Mouse (Mus musculus) thymus, postnatal 25 days (tissue): ENCODE data around the gene Mecom.
A peak's percentile ranks its signal among the peaks of the same experiment; 100 is the strongest.

Experiments
- DNase-seq: peaks from one replicate; pipeline ENCODE4 v3.0.0; 2022

Mecom gene

DNA sequence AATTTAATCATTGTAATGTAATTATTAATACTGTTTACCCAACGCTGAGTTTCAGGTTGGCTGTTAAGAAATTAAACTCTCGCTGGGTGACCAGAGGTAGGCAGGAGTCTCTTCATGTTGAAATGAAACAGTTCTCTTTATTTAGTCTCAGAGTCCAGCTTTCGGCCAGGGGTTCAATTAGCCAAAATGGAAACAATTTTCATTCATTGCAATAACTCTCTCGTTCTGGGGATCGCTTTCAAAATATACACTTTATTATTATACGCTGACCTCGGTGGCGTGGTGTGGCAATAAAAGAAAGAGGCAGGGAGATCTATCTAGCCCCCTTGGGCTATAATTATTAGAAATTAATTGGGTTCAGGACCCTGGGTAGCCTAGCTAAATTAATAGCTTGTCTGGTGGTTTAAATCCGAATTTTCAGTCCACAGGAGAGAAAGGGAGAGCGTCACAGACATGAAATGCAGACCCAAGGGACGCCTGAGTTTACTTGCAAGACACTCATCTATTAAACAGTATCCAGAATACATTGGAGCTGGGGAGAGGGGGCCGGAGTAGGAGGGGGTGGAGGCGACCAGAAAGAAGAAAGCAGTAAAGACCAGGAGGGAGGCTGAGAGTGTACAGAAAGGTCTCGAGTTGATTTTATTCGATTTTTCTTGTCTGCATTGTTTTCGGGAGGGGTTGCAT is 34.4 kb downstream of the Mecom start:
- no peak for DNase-seq

DNA sequence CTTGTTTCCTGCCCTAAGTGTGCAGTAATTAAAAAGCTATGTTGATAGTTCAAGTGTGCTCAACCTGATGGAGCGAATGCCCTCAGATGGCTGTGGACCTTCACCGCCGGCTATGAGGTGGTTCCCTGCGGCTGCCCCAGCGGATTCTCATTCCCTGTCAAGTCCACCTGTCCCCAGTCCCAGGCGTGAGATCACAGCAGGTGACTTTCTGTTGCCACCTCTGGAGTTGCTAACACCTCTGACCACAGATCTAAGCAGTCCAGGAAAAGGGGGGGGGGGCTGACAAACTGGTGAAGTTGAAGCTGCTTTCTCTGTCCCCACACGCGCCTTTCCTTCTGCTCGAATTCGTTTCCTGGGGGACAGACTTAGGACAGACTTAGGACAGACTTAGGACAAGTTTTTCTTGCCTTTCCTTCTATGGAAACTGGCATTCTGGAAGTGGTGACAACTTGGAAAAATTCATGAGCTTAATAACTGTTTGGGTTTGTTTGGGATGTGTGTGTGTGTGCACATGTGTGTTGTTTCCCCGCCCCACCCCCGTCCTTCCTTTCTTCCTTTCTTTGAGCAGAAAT is 35.3 kb downstream of the Mecom start:
- no peak for DNase-seq

DNA sequence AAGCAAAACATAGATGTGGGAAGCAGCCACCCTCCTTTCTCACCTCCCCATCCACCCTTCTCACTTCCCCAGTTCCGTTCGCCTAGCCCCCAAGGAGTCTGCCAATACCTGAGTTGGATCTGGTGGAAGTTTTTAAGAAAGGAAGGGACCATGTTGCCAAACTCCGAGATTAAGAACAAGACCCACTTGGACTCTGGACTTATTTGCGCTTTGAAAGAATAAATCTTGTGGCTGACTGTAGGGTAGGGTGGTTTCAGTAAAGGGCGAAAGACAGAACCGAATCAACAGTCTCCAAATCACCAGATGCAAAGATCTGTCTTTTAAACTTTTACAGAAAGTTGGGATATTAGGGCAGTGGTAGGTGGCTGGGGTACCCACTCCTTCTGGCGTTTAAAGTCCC is 36.0 kb downstream of the Mecom start:
- DNase-seq = no peak

DNA sequence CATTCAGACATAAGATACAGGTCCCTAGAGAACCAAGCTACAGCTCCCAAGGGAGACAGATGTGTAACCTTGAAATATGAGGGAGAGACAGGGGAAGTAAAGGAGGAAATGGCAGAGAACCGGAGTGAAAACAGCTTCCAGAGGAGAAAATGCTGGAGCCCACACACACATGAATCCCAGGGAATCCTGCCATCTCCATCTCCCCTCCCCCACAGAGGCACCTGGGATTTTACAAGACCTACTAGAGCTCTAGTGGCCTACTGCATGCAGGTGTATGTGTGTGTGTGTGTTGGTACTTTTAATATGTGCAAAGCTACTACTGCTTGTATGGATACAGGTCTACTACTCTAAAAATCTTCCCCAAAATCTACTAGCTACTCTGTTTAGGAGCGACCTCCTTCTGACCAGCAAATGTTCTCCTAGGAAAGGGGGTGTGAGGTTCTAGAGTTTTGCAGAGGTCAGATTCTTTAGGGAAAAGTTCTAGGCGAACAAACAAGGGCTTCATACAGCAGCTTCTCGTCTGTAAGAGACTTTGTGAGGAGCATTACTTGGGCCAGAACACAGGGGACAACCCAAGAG is 36.7 kb downstream of the Mecom start:
- no peak for DNase-seq

DNA sequence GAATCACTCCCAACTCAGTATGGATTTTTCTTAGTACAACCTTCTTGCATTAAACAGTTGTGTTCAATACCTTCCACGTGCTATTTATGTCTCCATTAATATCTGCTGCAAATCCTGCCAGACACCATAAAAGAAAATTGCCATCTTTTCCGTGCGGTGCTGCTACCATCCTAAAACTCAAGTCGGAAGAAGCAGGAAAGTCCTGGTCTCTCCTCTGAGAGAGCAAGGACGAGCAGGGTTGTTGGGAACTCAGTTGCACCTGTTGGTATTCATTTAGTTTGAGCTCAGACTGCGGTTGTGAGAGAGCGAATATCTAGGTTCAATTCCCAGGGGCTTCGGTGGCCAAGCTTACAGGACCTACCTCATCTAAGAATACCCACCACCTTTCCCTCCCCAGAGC is 37.2 kb downstream of the Mecom start:
- no peak for DNase-seq

DNA sequence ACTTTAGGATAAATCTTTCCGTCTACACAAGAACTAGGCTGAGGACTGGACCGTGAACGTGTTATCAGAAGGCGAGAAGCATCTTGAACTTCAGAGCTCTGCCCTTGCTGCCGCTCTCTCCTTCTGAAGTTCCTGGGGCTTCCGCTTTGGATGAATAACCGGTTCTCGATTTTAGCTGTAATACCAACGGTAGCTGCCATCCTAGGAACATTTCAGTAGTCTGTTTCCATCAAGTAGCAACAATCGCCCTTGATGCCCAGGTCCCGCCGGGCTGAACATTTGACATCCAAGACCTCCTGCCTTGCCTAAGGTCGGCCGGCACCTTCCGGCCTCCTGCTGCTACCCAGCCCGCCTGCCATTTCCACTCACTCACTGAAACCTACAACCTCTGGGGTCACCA is 37.7 kb downstream of the Mecom start:
- no peak for DNase-seq

DNA sequence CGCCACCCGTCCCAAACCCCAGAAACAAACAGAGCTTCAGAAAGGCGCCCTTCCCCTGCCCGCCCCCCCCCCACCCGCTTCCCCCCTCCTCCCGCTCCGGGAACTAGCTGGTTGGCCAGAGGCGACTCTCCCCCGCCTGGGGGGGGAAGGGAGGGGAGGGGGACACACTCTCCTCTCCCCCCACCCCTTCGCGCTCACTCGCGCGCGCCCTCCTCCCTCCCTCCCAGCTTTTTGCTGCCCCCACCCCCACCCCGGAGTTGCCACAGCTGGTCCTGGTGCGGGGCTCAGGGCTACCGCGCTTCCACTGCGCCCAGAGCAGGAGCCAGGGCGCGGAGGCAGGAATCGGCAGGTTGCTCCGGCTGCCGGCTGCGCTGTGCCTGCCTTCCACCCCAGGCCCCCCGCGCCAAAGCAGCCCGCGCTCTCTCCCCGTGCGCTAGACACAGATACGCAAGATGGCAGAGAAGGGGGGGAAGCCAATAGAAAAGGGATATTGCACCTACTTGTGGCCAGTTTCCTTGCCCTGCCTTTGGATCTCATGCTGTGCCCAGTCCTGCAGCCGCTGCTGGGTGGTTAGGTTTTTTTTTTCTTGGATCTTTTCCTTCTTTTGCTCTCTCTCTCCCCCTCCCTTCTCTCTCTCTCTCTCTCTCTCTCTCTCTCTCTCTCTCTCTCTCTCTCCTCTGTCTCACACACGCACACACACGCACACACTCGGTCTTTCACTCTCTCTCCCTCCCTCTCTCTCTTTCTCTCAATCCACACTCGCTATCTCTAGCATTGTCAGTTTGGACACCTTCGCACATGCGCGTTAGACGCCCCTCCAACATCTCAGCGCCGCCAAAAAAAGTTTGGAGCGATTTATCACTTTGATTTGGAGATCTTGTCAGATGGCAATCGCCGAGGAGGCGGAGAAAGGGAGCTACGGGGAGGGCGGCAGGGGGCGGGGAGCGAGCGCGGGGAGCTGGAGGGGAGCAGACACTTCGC is 38.6 kb downstream of the Mecom start:
- no peak for DNase-seq

DNA sequence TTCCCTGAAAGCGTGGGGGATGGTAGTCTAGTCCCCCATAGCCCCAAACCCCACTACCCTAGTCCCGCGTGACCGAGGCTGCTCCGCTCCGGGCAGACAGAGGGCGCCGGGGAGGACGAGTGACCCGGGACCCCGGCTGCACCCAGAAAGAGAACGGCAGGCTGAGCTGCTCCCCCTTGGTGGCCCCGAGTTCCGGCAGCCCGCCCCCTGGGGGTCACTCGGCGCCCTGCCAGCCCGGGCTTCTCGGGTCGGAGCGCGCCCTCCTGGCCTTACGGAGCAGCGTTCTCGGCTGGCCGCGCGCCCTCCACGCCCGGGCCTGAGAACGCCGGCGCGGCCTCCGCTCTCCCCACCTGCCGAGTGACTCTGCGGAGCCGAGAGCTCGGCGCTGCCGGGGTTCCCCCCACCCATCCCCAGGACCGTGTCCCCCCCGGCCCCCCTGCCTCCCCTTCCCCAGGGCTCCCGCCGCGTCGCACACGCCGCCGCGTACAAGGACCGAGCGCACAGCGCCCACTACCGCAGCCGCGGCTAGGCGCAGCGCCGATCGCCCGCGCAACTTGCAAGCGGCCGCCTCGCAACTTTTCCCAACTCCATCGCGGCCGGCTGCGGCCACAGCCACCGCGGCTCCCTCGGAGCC is 39.4 kb downstream of the Mecom start:
- peak; percentile 69 for DNase-seq

DNA sequence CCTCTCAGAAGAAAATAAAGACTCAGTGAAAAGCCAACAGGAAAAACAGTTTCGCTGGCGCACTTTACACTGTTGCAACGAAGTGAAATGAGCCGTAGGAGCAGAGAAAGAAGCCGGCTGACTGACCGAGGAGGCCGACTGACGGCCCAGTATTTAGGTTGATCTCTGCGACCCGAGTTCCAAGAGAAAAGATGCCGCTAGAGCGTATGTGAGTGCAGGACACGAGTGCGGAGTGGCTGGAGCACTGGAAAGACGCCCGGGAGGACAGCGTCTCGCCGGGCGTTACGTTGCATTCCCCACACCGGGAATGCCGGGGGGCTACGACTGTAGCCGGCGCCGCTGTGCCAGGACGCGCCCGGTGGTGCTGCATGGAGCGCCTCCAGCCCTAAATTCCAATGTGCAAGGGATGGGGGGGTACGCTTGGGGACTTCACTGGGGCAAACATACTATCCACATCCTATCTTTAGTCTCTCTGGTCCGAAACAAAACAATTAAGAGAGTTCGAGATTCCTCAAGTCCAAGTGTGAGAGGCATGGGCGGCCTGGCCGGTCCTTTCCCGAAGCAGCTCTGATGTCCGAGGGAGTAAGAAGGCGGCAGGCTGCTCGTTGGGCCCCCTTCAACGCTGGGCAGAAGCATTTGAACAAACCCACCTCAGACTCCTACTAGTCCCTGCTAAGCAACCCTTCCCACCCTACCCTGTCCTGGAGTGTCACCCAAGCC is 40.1 kb downstream of the Mecom start:
- DNase-seq = no peak

DNA sequence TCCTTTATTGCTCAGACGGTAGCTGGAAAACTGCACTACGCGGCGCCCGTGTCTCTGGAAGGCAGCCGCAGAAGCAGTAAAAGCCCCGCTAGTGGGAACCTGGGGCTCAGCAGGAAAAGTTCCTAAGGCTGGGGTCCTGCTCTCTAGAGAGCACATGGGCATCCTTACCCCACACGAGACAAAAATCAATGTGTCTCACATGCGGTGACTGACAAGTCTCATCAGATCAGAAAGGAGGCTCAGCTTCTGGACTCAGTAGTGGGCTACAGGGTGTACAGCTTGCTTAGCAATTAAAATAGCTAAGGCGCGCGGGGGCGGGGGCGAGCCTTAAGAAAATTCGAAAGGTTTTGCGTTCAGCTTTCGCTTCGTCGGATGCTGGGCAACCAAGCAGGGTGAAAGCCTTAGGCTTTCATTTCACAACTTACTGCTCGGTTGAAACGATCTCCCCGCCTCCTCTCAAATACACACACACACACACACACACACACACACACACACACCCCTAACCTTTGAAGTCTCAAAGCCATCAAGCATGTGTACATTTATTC is 40.7 kb downstream of the Mecom start:
- peak; percentile 9 for DNase-seq

DNA sequence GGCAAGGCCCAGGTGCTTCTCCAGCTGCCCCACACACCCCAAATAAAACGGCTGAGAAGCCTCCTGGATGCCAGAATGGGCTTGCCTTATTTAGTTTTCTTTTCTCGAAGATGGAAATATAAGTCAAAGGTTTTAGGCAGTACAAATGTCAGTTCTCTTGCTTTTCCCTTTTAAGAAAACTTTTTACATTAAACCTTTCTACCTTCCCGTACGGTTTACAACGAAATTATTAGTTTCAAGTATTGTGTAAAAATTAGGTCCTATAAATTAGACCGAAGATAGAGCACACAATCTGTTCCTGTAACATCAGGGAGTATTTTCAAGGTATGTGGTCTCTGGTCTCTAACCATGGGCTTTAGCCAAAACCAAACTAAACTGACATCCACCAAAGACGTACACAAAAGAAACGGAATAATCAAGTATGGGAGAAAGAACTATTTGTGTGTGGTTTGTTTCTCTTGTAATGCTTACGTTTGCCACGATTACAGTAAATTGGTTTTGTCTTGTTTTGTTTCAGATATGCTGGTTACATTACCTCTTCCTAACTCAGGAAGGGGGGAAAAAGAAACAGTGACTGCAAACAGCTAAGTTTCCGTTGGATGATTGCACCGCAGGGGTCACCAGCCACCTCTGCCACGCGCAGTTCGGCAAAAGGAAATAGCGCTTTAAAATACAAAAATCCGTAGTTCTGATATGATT is 41.3 kb downstream of the Mecom start:
- DNase-seq = no peak

DNA sequence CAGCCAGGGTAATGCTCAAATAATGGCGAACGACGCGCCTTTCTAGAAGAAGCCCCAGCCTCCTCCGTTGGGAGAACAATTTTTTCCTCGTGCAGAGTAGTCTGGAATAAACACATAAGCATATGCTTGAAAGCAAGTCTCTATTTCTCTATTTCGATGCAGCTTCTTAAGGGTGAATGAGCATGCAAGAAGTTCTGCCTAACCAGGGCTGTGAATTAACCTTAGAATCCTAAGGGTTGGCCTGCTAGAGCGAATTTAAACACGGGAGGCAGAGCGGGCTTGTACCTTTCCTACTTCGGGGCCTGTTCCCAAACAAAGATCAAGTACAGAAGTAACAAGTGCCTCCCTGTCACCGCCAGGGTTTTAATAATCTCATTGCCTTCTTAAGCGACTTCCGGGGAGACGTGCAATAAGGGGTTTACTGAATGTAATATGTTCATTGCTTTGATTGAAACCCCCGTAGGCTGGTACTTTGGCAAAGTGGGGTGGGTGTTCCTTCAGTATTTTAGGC is 42.0 kb downstream of the Mecom start:
- DNase-seq = no peak

DNA sequence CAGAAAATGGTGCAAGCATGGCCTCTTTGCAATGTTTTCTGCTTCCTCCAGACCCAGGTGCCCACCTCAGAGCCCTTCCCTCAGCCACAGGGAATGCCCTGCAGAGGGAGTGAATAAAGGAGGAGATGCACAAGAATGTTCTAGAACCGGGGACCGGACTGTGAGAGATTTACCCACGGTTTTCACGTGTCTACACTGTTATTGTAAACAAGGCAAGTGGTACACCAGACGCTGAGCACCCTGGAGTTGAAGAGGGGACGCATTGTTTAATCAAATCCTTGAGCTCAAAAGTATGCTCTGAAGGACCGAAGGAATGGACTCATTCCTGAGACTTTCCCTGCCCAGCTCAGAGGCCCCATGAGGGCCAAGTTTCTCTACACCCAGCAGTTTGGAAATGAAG is 43.2 kb downstream of the Mecom start:
- no peak for DNase-seq

DNA sequence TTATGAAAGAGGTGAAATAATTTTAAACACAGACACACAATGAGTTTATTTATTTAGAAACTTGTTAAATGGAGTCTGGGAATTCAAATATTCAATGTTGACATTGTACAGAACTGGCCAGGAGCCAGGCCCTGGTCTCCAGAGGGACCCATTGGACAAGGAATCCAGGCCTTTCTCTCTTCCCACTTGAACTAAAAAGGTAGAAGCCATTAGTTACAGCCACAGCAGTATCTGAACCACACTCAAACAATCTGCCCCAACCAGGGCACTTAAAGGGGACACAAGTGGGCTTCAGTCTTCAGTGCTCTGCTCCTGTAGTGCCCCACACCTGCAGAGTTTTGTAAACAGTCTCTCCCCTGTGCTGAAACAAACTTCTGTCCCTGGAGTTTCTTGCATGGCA is 44.0 kb downstream of the Mecom start:
- DNase-seq = no peak

DNA sequence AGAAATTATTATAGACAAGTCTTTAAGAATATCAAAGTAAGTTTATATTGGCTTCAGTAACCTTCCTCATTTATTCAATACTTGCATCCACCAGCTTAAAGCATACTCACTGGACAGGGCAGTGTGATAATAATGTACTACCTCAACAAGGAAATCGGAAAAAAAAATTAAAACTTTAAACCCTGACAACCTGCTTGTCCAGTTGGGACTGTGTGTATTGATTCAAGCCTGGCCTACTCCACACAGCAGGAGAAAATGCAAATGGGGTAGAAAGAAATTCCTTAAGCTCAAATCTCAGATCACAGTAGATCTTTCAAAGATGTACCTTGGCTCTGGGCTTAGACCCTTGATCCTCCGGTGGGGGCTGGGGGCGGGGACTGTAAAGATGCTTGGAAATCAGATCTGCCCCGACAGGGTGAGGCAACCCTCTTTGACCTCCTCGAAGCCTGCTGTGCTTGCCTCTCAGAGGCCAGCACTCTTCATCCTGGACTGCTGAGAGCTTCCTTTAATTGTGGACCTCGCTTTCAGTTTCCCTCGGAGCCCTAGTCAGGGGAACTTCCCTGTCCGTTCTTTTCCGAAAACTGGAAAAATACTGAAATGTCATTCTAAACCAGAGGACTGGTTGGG is 49.5 kb downstream of the Mecom start:
- DNase-seq = no peak

DNA sequence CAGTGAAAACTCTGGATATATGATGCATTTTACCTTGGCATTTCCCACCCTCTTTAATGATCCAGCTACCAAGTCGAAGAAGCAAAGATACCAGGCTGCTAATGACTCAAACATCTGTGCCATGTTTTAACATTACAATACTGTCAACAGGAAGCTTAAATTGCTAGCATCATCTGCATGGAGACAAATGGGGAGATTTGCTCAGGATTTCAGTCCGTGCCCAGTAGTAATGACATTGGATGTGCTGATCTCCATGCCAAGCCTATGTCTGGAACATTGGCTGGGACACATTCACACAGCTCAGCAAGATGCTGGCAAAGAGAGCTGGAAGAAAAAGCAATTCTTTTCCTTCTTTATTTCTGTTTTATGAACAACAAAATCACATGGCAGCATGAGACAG is 53.4 kb downstream of the Mecom start:
- DNase-seq = no peak

DNA sequence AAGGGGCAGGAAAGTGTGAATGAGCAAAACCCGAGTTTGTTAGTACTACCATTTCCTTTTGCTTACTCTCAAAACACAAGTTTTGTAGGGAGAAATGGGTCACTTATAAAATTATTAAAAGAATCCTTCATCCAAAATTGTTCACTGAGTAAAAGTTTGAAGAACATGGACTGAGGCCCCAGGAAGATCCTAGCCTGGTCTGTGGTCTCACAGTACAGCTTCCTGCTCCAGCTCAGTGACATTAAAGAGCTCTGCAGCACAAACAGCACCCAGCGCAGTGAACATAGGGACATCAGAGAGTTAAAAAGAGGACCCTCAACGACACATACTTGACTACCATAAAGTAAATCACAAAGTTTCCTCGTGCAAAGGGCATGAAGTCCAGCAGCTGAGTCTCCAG is 59.0 kb downstream of the Mecom start:
- DNase-seq = no peak

DNA sequence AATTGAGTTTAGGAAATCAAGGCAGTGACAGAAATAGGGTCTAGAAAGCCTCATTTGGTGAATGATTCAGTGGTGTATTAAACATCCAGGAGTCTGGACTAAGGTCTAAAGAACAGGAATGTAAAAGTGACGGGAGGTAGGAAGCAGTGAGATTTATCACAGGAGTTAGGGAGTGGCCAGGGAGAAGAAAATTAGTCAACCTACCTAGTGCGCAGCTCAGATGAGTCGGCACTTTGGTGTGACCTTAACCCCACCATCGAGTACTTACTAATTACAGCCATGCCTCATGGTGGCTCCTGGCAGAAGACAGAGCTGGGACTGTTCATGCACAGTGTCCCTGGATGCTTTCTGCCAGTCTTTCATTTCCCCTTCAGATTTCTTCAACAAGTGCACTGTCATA is 61.4 kb downstream of the Mecom start:
- no peak for DNase-seq

DNA sequence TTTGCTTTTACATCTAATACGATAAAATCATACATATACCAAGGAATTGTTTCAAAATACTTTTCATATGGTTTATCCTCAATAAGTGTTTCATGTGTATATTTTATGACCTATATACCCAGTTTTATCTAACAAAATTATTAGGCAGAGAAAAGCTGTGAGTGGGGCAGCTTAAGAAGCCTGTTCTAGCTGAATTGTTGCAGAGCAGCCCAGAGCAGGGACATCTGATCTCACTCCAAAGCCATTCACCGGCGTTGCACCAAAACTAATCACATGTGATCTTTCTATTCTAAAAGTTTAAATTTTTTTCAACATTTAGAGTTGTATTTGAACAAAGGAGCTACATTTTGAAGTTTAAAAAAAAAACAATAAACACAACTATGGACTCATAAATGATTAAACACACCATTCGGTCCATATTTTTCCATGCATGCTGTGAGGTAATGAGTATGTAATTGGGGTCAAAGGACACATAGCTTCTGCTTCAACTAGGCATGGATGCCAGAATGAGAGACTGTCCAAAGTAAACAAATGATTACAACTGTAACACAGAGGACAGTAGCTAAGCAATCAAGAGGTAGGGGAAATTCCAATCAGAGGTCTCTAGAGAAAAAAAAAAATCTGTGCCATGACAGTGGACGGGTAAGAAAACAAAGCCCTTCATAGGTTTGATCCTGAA is 64.7 kb downstream of the Mecom start:
- no peak for DNase-seq

DNA sequence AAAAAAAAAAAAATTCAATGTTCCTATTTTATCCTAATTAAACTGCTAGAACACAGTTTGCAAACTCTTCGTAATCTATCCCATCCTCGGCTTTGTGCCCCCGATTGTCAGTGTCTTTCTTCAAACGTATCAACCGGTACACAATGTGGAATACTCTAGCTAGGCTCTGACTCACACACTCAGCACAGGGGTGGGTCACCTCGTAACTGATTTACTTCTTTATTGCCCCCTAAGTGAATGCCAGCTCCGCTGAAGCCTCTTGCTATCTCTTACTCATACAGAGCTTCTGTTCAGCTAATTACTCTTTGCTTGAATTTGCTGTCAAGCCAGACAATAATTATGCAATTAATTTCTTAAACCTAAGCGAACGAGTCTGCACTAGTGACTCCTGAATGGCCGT is 66.1 kb downstream of the Mecom start:
- DNase-seq = no peak
